Mouse (Mus musculus): ENCODE results near the gene Hcn3. TPM values are rescaled to one million over a fixed set of nuclear protein-coding genes. Genes with fewer than 3 reads are reported as not detected.

Hcn3 gene
- polyA plus RNA-seq, 1 experiment: 0.48 TPM

GRCm38 (mm10) chr3:89152084-89152835 lies 7.7 kb downstream of the Hcn3 start:
- 48% methylated on average over 17 of the region's 17 CpGs for WGBS
- DNase-seq (ENCODE audit: low read depth, low spot score): no peak

GRCm38 (mm10) chr3:89148567-89148966 lies 11.4 kb downstream of the Hcn3 start:
- no peak for DNase-seq (ENCODE audit: low read depth, low spot score)
- WGBS: 68% methylated on average over 14 of the region's 14 CpGs

- 7% methylated on average over 15 of the region's 15 CpGs for WGBS
These were observed 12.1 kb downstream of the Hcn3 start for GRCm38 (mm10) chr3:89147979-89148311.

GRCm38 (mm10) chr3:89147101-89147978 lies 12.7 kb downstream of the Hcn3 start:
- 23% methylated on average over 26 of the region's 26 CpGs for WGBS
- DNase-seq (ENCODE audit: low read depth, low spot score): peak; percentile 62

More at GRCm38 (mm10) chr3:89147979-89148311, 12.1 kb downstream of the Hcn3 start:
- no peak for DNase-seq (ENCODE audit: low read depth, low spot score)

GRCm38 (mm10) chr3:89145566-89145965 lies 14.4 kb downstream of the Hcn3 start:
- WGBS: 78% methylated on average over 8 of the region's 8 CpGs
- no peak for DNase-seq (ENCODE audit: low read depth, low spot score)

- WGBS: 76% methylated on average over 10 of the region's 10 CpGs
- no peak for DNase-seq (ENCODE audit: low read depth, low spot score)
These were observed 15.2 kb downstream of the Hcn3 start for GRCm38 (mm10) chr3:89144821-89145220.

GRCm38 (mm10) chr3:89136365-89136764 lies 23.6 kb downstream of the Hcn3 start:
- DNase-seq (ENCODE audit: low read depth, low spot score): peak; percentile 77
- 8% methylated on average over 9 of the region's 9 CpGs for WGBS

GRCm38 (mm10) chr3:89135958-89136357 lies 24.0 kb downstream of the Hcn3 start, which contains the start of gene Pklr:
TSS of gene Pklr (plus strand) at chr3:89136142.
- 37% methylated on average over 3 of the region's 3 CpGs for WGBS
- DNase-seq (ENCODE audit: low read depth, low spot score): no peak

GRCm38 (mm10) chr3:89133752-89134151 lies 26.2 kb downstream of the Hcn3 start:
- no peak for DNase-seq (ENCODE audit: low read depth, low spot score)
- 25% methylated on average over 1 of the region's 1 CpGs for WGBS

GRCm38 (mm10) chr3:89133063-89133450 lies 26.9 kb downstream of the Hcn3 start:
- 77% methylated on average over 7 of the region's 7 CpGs for WGBS
- no peak for DNase-seq (ENCODE audit: low read depth, low spot score)

GRCm38 (mm10) chr3:89132285-89133062 lies 27.5 kb downstream of the Hcn3 start:
- DNase-seq (ENCODE audit: low read depth, low spot score): no peak
- WGBS: 30% methylated on average over 30 of the region's 30 CpGs

- WGBS: 59% methylated on average over 4 of the region's 4 CpGs
- no peak for DNase-seq (ENCODE audit: low read depth, low spot score)
These were observed 28.2 kb downstream of the Hcn3 start for GRCm38 (mm10) chr3:89131816-89132215.

- no peak for DNase-seq (ENCODE audit: low read depth, low spot score)
- 84% methylated on average over 3 of the region's 3 CpGs for WGBS
These were observed 30.1 kb downstream of the Hcn3 start for GRCm38 (mm10) chr3:89129908-89130307.

- no peak for DNase-seq (ENCODE audit: low read depth, low spot score)
These were observed 34.0 kb downstream of the Hcn3 start for GRCm38 (mm10) chr3:89125981-89126380.

GRCm38 (mm10) chr3:89124241-89124640 lies 35.8 kb downstream of the Hcn3 start:
- 59% methylated on average over 3 of the region's 3 CpGs for WGBS
- DNase-seq (ENCODE audit: low read depth, low spot score): no peak

More at GRCm38 (mm10) chr3:89125981-89126380, 34.0 kb downstream of the Hcn3 start:
- WGBS: 91% methylated on average over 3 of the region's 3 CpGs

GRCm38 (mm10) chr3:89123313-89123712 lies 36.7 kb downstream of the Hcn3 start:
- DNase-seq (ENCODE audit: low read depth, low spot score): no peak
- WGBS: 47% methylated on average over 2 of the region's 2 CpGs

GRCm38 (mm10) chr3:89115522-89115921 lies 44.5 kb downstream of the Hcn3 start:
- no peak for DNase-seq (ENCODE audit: low read depth, low spot score)
- WGBS: 6% methylated on average over 2 of the region's 2 CpGs

- no peak for DNase-seq (ENCODE audit: low read depth, low spot score)
- WGBS: 78% methylated on average over 4 of the region's 4 CpGs
These were observed 46.9 kb downstream of the Hcn3 start for GRCm38 (mm10) chr3:89113058-89113457.

GRCm38 (mm10) chr3:89108146-89108545 lies 51.9 kb downstream of the Hcn3 start:
- DNase-seq (ENCODE audit: low read depth, low spot score): no peak
- WGBS: 33% methylated on average over 1 of the region's 1 CpGs

- DNase-seq (ENCODE audit: low read depth, low spot score): no peak
- WGBS: 50% methylated on average over 3 of the region's 3 CpGs
These were observed 52.5 kb downstream of the Hcn3 start for GRCm38 (mm10) chr3:89107545-89107944.

All from large intestine, adult 2 months (tissue).